Mouse (Mus musculus): ENCODE data around the gene Yy1.
A peak's percentile ranks its signal among the peaks of the same experiment; 100 is the strongest.

The Yy1 gene

GRCm38 (mm10) chr12:108865007-108865494 is 72.3 kb downstream of the Yy1 start:
- no peak for DNase-seq (ENCODE audit: low read depth)

GRCm38 (mm10) chr12:108869575-108869974 is 76.8 kb downstream of the Yy1 start:
- DNase-seq (ENCODE audit: low read depth) = peak; percentile 35
